Mouse (Mus musculus) testis, postnatal 10 days (tissue): ENCODE data around the gene Rpl35.

Experiments
- DNase-seq: peaks from one replicate; pipeline ENCODE4 v3.0.0; 2021; ENCODE audit warnings: low spot score

The Rpl35 gene

GRCm38 (mm10) chr2:38997386-38998374 lies 7.7 kb downstream of the Rpl35 start, which contains the start of gene Wdr38:
Wdr38 (plus strand) TSS chr2:38997476.
- DNase-seq = peak; percentile 93

DNA sequence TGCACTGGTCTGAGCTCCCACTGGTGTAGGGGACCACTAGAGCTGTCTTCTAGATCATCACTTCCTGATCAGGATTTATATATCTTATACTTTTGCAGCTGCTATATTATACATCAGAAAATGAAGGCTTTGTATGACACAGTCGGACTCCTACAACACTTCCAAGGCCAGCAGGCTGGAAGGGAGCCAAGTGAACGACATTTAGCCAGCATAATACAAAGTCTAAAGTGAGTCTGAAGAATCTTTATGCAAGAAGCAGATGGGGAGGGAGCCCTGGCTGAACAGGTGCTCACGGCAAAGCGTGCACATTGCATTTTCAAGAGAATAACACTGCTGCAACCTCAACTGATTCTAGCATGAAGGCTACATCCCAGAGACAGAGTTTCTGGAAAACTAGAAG lies 13.0 kb downstream of the Rpl35 start:
- peak; percentile 65 for DNase-seq

- no peak for DNase-seq
These were observed 13.4 kb downstream of the Rpl35 start for GRCm38 (mm10) chr2:38992004-38992403.

DNA sequence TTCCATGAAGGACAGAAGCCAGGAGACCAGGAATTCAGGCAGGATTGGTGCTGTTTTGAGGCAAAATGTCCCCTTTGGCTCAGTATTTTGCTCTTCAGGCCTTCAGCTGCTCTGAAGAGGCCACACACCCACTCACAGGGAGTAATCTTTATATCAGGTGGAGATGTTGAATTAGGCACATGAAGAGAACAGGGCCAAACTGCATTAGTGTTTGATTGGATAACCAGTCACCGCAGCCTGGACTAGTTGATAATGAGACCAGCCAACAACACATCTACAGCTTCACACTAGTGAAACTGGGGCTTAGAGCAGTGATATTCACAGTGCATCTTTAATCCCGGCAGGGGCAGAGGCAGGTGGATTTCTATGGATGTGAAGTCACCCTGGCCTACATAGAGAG lies 16.5 kb downstream of the Rpl35 start:
- DNase-seq = no peak

GRCm38 (mm10) chr2:38987803-38988510 lies 17.5 kb downstream of the Rpl35 start:
- no peak for DNase-seq

DNA sequence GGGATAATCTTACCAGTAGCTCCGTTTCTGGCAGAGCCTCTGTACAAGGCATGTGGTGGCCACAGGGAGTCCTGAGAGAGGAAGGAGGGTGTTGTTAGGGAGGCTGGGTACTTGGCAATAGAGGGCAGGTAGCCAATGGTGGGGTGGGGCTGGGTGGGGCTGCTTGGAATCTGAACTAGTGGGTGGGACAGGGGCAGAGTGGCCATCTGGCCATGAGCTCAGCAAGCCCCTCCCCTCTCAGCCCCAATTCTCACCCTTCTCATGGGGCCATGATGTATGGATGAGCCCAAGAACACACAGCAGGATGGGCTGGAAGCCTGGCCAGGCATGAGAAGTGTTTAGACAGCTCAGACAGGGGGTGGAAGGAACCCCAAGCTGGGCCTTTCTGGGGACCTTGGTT lies 18.1 kb downstream of the Rpl35 start:
- DNase-seq = no peak

GRCm38 (mm10) chr2:38986580-38986979 lies 18.8 kb downstream of the Rpl35 start:
- DNase-seq = no peak

DNA sequence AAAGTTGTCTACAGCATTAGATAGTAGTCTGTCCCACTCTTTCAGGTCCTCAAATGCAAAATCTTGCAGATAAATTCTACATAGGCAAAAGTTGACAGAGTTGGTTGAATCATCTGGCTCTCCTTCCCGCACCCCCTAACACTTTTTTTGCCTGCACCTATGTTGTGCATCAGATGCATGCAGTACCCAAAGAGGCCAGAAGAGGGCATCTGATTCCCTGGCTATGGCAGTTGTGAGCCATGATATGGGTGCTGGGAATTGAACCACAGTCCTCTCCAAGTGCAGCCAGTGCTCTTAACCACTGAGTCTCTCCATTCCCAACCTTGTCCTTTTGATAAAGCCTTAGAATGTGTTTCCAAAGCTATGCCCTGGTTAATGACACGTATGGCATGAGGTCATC lies 22.0 kb downstream of the Rpl35 start:
- no peak for DNase-seq

DNA sequence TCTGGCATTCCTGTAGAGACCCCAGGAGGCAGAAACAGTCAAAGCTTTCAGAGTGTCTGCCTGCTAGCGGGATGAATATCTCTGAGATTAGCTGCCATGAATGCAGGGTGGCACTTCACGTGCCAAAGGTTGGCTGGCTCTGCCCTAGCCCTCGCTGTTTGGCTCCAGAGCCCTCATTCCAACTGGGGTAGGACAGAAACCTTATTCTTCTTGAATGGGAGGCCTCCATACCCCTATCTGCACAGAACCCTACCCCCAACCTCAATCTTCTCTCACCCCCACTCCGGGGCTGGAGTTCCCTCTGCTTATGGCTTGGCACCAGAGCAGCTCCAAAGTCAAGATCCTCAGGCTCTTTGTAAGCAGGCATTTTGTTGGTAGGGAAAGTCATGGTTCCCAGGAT lies 27.6 kb downstream of the Rpl35 start:
- no peak for DNase-seq

DNA sequence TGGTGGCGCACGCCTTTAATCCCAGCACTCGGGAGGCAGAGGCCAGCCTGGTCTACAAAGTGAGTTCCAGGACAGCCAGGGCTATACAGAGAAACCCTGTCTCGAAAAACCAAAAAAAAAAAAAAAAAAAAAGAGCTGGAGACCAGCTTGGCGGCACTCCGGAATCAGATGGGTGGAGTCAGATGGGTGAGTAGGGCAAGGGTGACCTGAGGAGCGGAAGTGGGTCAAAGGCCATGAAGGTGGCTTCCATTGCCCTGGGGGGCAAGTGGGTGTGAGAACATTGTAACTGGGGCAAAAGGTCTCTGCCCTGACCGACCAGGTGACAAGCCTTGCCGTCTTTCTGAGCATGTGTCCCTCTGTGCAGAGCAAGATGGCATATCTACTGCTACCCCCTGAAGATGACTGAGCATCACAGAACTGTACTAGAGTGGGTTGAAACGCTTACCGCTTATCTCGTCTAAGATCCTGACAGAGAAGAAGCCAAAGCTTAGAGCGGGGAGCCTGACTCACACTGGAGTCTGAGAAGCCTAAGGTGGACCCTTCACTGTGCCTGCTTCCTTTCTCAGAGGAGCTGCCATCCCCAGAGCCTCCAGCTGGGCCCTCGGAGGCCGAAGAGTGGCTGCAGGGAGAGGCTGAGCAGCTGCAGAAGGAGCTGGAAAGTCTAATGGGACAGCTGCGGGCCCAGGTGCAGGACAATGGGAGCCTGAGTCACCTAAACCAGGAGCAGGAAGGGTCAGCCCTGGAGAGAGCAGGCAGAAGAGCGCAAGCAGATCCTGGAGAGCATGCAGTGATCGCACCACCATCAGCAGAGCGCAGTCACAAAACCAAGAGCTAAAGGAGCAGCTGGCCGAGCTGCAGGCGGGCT lies 29.3 kb downstream of the Rpl35 start:
- DNase-seq = no peak

GRCm38 (mm10) chr2:38975181-38975580 lies 30.2 kb downstream of the Rpl35 start:
- DNase-seq = no peak

GRCm38 (mm10) chr2:38974171-38974570 lies 31.3 kb downstream of the Rpl35 start:
- no peak for DNase-seq

- no peak for DNase-seq
These were observed 31.7 kb downstream of the Rpl35 start for GRCm38 (mm10) chr2:38973701-38974100.

GRCm38 (mm10) chr2:38973223-38973622 lies 32.2 kb downstream of the Rpl35 start:
- DNase-seq = no peak

GRCm38 (mm10) chr2:38970057-38970456 lies 35.4 kb downstream of the Rpl35 start:
- DNase-seq = no peak

- no peak for DNase-seq
These were observed 35.8 kb downstream of the Rpl35 start for GRCm38 (mm10) chr2:38969650-38970049.

DNA sequence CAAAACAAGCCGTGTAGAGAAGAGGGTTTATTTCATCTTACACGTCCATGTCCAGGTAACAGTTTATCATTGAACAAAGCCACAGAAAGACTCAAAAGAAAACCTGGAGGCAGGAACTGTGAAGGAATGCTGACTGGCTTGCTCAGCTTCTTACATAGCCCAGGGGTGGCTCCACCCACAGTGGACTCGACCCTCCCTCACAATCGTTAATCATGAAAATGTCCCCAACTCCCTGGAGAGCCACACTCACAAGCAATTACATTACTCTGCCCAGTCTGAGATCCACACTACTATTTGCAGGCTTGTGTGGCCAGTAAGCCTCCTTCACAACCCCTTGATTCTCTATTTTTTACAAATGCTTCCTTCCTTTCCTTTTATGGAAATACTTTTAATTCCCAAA lies 41.2 kb downstream of the Rpl35 start:
- no peak for DNase-seq

DNA sequence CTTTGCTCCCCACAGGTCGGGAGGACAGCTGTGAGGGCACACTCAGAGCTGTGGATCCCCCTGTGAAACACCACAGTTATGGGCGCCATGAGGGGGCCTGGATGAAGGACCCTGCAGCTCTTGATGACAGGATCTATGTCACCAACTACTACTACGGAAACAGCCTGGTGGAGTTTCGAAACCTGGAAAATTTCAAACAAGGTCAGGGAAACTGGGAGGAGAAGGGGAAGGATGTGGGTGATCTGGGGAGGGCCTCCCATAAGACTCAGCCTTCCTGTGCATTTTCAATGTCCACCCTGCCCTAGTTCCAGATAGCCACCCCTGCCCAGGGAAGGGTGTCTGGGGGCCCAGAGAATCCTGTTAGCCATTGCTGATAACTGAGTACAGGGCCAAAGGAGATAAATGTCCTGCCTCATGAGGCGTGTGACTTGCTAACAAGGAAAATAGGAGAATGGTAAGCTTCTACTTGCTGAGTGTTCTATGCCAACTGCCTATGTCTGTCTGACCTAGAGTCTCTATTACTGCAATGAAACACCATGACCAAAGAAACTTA lies 47.7 kb downstream of the Rpl35 start:
- no peak for DNase-seq

- no peak for DNase-seq
These were observed 49.4 kb downstream of the Rpl35 start for GRCm38 (mm10) chr2:38956062-38956461.

DNA sequence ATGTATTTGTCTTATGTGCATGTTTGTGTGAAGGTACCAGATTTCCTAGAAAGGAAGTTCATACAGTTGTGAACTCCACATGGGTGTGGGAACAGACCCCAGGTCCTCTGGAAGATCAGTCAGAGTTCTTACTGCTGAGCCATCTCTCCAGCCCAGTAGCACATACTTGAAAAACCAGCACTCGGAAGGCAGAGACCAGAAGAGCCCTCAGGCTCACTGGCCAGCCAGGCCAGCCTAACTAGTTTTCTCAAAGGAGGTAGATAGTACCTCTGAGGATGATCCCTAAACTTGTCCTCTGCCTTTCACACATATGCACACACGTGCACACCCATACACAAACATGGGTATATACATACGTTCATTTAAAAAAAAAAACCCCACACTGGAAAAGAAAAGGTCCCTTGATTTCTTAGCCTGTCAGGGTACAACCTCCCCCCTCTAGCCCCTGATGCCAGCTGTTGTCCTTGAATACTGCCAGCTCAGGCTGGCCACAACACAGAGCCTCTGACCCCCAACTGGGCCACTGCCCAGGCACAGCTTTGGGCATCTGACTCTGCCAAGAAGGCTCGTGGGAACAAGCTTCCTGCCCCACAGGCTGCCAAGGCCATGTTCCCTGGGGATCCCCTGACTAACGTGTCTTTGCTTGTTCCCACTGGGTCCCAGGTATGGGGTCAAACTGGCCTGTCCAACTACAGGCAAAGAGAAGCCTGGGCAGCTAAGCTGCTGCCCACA lies 52.1 kb downstream of the Rpl35 start:
- peak; percentile 57 for DNase-seq
